Mouse (Mus musculus) myocyte (in vitro differentiated cells): ENCODE results near the gene Dlg3.

Source experiments
- E2F4 ChIP-seq: IDR thresholded peaks from one replicate; pipeline ENCODE4 v1.6.1; 2011; ENCODE audit warnings: mild to moderate bottlenecking, control low read depth, moderate library complexity; ENCODE audit not compliant: insufficient read depth
- POLR2A ChIP-seq: IDR thresholded peaks from one replicate; pipeline ENCODE4 v1.6.1; 2011; ENCODE audit warnings: low read depth, mild to moderate bottlenecking, control low read depth, moderate library complexity; ENCODE audit not compliant: insufficient read length

DNA sequence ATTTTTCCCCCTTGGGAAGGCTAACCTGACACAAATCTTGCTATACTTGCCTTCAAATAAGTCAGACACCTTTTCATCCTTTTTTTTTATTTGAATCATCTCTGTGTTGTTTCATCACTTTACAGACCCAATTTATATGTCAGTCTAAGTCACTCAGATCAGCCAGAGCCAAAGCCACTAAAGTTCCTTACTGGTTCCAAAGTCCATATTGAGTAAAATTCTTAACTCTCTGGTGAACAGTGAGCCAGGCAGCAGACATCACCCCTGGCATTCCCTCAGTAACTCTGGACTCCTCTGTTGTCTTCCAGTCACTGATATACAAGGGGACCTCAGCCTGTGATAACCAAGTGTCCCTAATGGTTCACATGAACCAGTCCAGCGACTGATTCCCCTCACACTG is 58.0 kb downstream of the Dlg3 start:
- TF ChIP-seq E2F4, result no peak
- TF ChIP-seq POLR2A, result no peak
